Mouse (Mus musculus): ENCODE results near the gene Ctdspl. TPM values are rescaled to one million over a fixed set of nuclear protein-coding genes. Genes with fewer than 3 reads are reported as not detected.

Ctdspl gene
- polyA plus RNA-seq, 1 experiment from 2014 or later: 21.3 TPM

GRCm38 (mm10) chr9:119033111-119033921 is 107.1 kb downstream of the Ctdspl start:
- Histone ChIP-seq H3K9me3 (ENCODE audit: control insufficient read depth, low read length) (no peaks in the 10 kb centered on the region), H3K27ac (ENCODE audit: low read depth) (no peak overlapping the region), H3K9ac (ENCODE audit: low read length) (no peak overlapping the region), H3K27me3 (replicated peaks; ENCODE audit: control insufficient read depth, insufficient read depth, low read length) (no peaks in the 10 kb centered on the region), H3K4me1 (replicated peaks; ENCODE audit: control insufficient read depth, insufficient read depth, low read length) (peaks cover 11% of the 10 kb centered on the region), H3K4me2 (ENCODE audit: low read length) (no peak overlapping the region), H3K36me3 (ENCODE audit: control insufficient read depth, insufficient read depth, low read length) (peaks cover 44% of the 10 kb centered on the region), H3K4me3 (ENCODE audit: low read depth, low read length) (no peak overlapping the region)
- 83% methylated on average over 19 of the region's 19 CpGs for WGBS
- no peak for DNase-seq (ENCODE audit: low spot score)
- ATAC-seq (replicated peaks; ENCODE audit: low FRiP score, low TSS enrichment, low read depth): no peak

- Histone ChIP-seq H3K27me3 (replicated peaks; ENCODE audit: control insufficient read depth, insufficient read depth, low read length) (no peaks in the 10 kb centered on the region), H3K9me3 (ENCODE audit: control insufficient read depth, low read length) (no peaks in the 10 kb centered on the region), H3K9ac (ENCODE audit: low read length) (no peak overlapping the region), H3K36me3 (ENCODE audit: control insufficient read depth, insufficient read depth, low read length) (peaks cover 51% of the 10 kb centered on the region), H3K4me2 (ENCODE audit: low read length) (no peak overlapping the region), H3K27ac (ENCODE audit: low read depth) (no peak overlapping the region), H3K4me3 (ENCODE audit: low read depth, low read length) (no peak overlapping the region), H3K4me1 (replicated peaks; ENCODE audit: control insufficient read depth, insufficient read depth, low read length) (peaks cover 11% of the 10 kb centered on the region)
- ATAC-seq (replicated peaks; ENCODE audit: low FRiP score, low TSS enrichment, low read depth): no peak
- WGBS: 91% methylated on average over 8 of the region's 8 CpGs
- no peak for DNase-seq (ENCODE audit: low spot score)
Measured at GRCm38 (mm10) chr9:119034069-119034468, 107.8 kb downstream of the Ctdspl start.

- Histone ChIP-seq H3K4me3 (ENCODE audit: low read depth, low read length) (no peak overlapping the region), H3K9ac (ENCODE audit: low read length) (no peak overlapping the region), H3K27me3 (replicated peaks; ENCODE audit: control insufficient read depth, insufficient read depth, low read length) (no peaks in the 10 kb centered on the region), H3K9me3 (ENCODE audit: control insufficient read depth, low read length) (no peaks in the 10 kb centered on the region), H3K36me3 (ENCODE audit: control insufficient read depth, insufficient read depth, low read length) (peaks cover 51% of the 10 kb centered on the region), H3K4me2 (ENCODE audit: low read length) (no peak overlapping the region), H3K27ac (ENCODE audit: low read depth) (no peak overlapping the region), H3K4me1 (replicated peaks; ENCODE audit: control insufficient read depth, insufficient read depth, low read length) (peaks cover 11% of the 10 kb centered on the region)
- DNase-seq (ENCODE audit: low spot score) (no peak), ATAC-seq (replicated peaks; ENCODE audit: low FRiP score, low TSS enrichment, low read depth) (no peak)
- WGBS: 88% methylated on average over 29 of the region's 29 CpGs
Measured at GRCm38 (mm10) chr9:119034676-119035665, 108.7 kb downstream of the Ctdspl start.

GRCm38 (mm10) chr9:119035836-119036235 is 109.6 kb downstream of the Ctdspl start:
- H3K4me2 ChIP-seq (ENCODE audit: low read length): no peak overlapping the region
- H3K9me3 ChIP-seq (ENCODE audit: control insufficient read depth, low read length): no peaks in the 10 kb centered on the region
- H3K4me3 ChIP-seq (ENCODE audit: low read depth, low read length): no peak overlapping the region
- peaks cover 49% of the 10 kb centered on the region for H3K36me3 ChIP-seq (ENCODE audit: control insufficient read depth, insufficient read depth, low read length)
- WGBS: 39% methylated on average over 7 of the region's 7 CpGs
- DNase-seq (ENCODE audit: low spot score) (no peak), ATAC-seq (replicated peaks; ENCODE audit: low FRiP score, low TSS enrichment, low read depth) (no peak)
- H3K9ac ChIP-seq (ENCODE audit: low read length): no peak overlapping the region
- H3K4me1 ChIP-seq (replicated peaks; ENCODE audit: control insufficient read depth, insufficient read depth, low read length): peaks cover 11% of the 10 kb centered on the region
- H3K27me3 ChIP-seq (replicated peaks; ENCODE audit: control insufficient read depth, insufficient read depth, low read length): no peaks in the 10 kb centered on the region
- H3K27ac ChIP-seq (ENCODE audit: low read depth): no peak overlapping the region

GRCm38 (mm10) chr9:119037076-119037730 is 111.0 kb downstream of the Ctdspl start:
- Histone ChIP-seq H3K4me2 (ENCODE audit: low read length) (no peak overlapping the region), H3K36me3 (ENCODE audit: control insufficient read depth, insufficient read depth, low read length) (peaks cover 50% of the 10 kb centered on the region), H3K9me3 (ENCODE audit: control insufficient read depth, low read length) (no peaks in the 10 kb centered on the region), H3K27ac (ENCODE audit: low read depth) (peak overlapping the region; percentile 29; the same call in 1 of the 2 replicates), H3K9ac (ENCODE audit: low read length) (no peak overlapping the region), H3K27me3 (replicated peaks; ENCODE audit: control insufficient read depth, insufficient read depth, low read length) (no peaks in the 10 kb centered on the region), H3K4me3 (ENCODE audit: low read depth, low read length) (no peak overlapping the region), H3K4me1 (replicated peaks; ENCODE audit: control insufficient read depth, insufficient read depth, low read length) (peaks cover 11% of the 10 kb centered on the region)
- no peak for ATAC-seq (replicated peaks; ENCODE audit: low FRiP score, low TSS enrichment, low read depth)
- no peak for DNase-seq (ENCODE audit: low spot score)
- 61% methylated on average over 15 of the region's 15 CpGs for WGBS

GRCm38 (mm10) chr9:119038574-119038973 is 112.3 kb downstream of the Ctdspl start:
- ATAC-seq (replicated peaks; ENCODE audit: low FRiP score, low TSS enrichment, low read depth): no peak
- 88% methylated on average over 3 of the region's 3 CpGs for WGBS

GRCm38 (mm10) chr9:119040101-119040775 is 114.0 kb downstream of the Ctdspl start:
- no peak overlapping the region for H3K4me3 ChIP-seq (ENCODE audit: low read depth, low read length)
- no peak for DNase-seq (ENCODE audit: low spot score)
- ATAC-seq (replicated peaks; ENCODE audit: low FRiP score, low TSS enrichment, low read depth): no peak
- no peaks in the 10 kb centered on the region for H3K9me3 ChIP-seq (ENCODE audit: control insufficient read depth, low read length)
- no peak overlapping the region for H3K4me2 ChIP-seq (ENCODE audit: low read length)
- H3K9ac ChIP-seq (ENCODE audit: low read length): no peak overlapping the region
- peaks cover 41% of the 10 kb centered on the region for H3K36me3 ChIP-seq (ENCODE audit: control insufficient read depth, insufficient read depth, low read length)
- 91% methylated on average over 15 of the region's 15 CpGs for WGBS
- peaks cover 11% of the 10 kb centered on the region for H3K4me1 ChIP-seq (replicated peaks; ENCODE audit: control insufficient read depth, insufficient read depth, low read length)
- H3K27me3 ChIP-seq (replicated peaks; ENCODE audit: control insufficient read depth, insufficient read depth, low read length): no peaks in the 10 kb centered on the region
- H3K27ac ChIP-seq (ENCODE audit: low read depth): no peak overlapping the region

More at GRCm38 (mm10) chr9:119038574-119038973, 112.3 kb downstream of the Ctdspl start:
- Histone ChIP-seq H3K36me3 (ENCODE audit: control insufficient read depth, insufficient read depth, low read length) (peaks cover 47% of the 10 kb centered on the region), H3K9me3 (ENCODE audit: control insufficient read depth, low read length) (no peaks in the 10 kb centered on the region), H3K4me1 (replicated peaks; ENCODE audit: control insufficient read depth, insufficient read depth, low read length) (peaks cover 11% of the 10 kb centered on the region), H3K9ac (ENCODE audit: low read length) (no peak overlapping the region), H3K4me3 (ENCODE audit: low read depth, low read length) (no peak overlapping the region), H3K27me3 (replicated peaks; ENCODE audit: control insufficient read depth, insufficient read depth, low read length) (no peaks in the 10 kb centered on the region), H3K27ac (ENCODE audit: low read depth) (no peak overlapping the region), H3K4me2 (ENCODE audit: low read length) (no peak overlapping the region)
- DNase-seq (ENCODE audit: low spot score): no peak
